Mouse (Mus musculus): ENCODE results near the gene Fndc9. TPM values are rescaled to one million over a fixed set of nuclear protein-coding genes. Genes with fewer than 3 reads are reported as not detected.

The Fndc9 gene
- polyA plus RNA-seq, 1 experiment from 2014 or later = not detected

Other genes starting within 250 kb of the Fndc9 start
- gene Gm12166, start 183.2 kb upstream of the Fndc9 start, polyA plus RNA-seq (2014; fragmentation: Nextera tagmentation; extraction: Ambion mirVana) = 5.5 and 6.6 TPM in 2 replicates
- 8.5 and 8.8 TPM in 2 replicates for gene Adam19, start 179.5 kb upstream of the Fndc9 start, polyA plus RNA-seq (2014; fragmentation: Nextera tagmentation; extraction: Ambion mirVana)
- 0.33 and 0.48 TPM in 2 replicates for gene Nipal4, start 69.0 kb upstream of the Fndc9 start, polyA plus RNA-seq (2014; fragmentation: Nextera tagmentation; extraction: Ambion mirVana)
- gene Cyfip2, start 77.3 kb downstream of the Fndc9 start, polyA plus RNA-seq (2014; fragmentation: Nextera tagmentation; extraction: Ambion mirVana) = 8.7 and 8.9 TPM in 2 replicates
- 0.05 and 0.14 TPM in 2 replicates for gene Itk, start 154.0 kb downstream of the Fndc9 start, polyA plus RNA-seq (2014; fragmentation: Nextera tagmentation; extraction: Ambion mirVana)
- gene Fam71b, start 161.0 kb downstream of the Fndc9 start, polyA plus RNA-seq (2014; fragmentation: Nextera tagmentation; extraction: Ambion mirVana) = not detected in 2 replicates
- 89.0 and 94.6 TPM in 2 replicates for gene Med7, start 201.4 kb downstream of the Fndc9 start, polyA plus RNA-seq (2014; fragmentation: Nextera tagmentation; extraction: Ambion mirVana)
- gene Havcr2, start 219.4 kb downstream of the Fndc9 start, polyA plus RNA-seq (2014; fragmentation: Nextera tagmentation; extraction: Ambion mirVana) = 0.15 TPM in 1 of 2 replicates, not detected in the other